Mouse (Mus musculus) limb, embryonic 13.5 days (tissue): Measurements from ENCODE around the gene Heyl. TPM values are rescaled to one million over a fixed set of nuclear protein-coding genes. Genes with fewer than 3 reads are reported as not detected.
"Not testable (repeated sequence)": the region's sequence is repeated elsewhere in the genome, so short reads cannot be mapped to it uniquely, and the experiment has no call there.

Source experiments
- ATAC-seq: fragments of 200-750 bp; cut with Nextera tagmentation; 2 replicates; pipeline ENCODE4 v1.8.0; 2017; ENCODE audit warnings: low read depth, moderate number of reproducible peaks, moderate TSS enrichment; ENCODE audit not compliant: low FRiP score
- H3K27ac ChIP-seq: fragments of 300-500 bp; sonication (generic); 2 replicates; pipeline ENCODE4 v1.5.1; 2015; ENCODE audit warnings: inconsistent platforms, mild to moderate bottlenecking, moderate library complexity
- H3K27me3 ChIP-seq: fragments of 300-500 bp; sonication (generic); 2 replicates; pipeline ENCODE4 v1.6.1; 2015; ENCODE audit warnings: mild to moderate bottlenecking, inconsistent platforms
- H3K36me3 ChIP-seq: fragments of 300-500 bp; sonication (generic); 2 replicates; pipeline ENCODE4 v1.6.1; 2015; ENCODE audit warnings: inconsistent platforms, mild to moderate bottlenecking, moderate library complexity
- H3K4me1 ChIP-seq: fragments of 300-500 bp; sonication (generic); 2 replicates; pipeline ENCODE4 v1.6.1; 2015; ENCODE audit warnings: inconsistent platforms
- H3K4me2 ChIP-seq: fragments of 300-500 bp; sonication (generic); replicated peaks from 2 replicates; pipeline ENCODE4 v1.6.1; 2015; ENCODE audit warnings: inconsistent platforms, mild to moderate bottlenecking, moderate library complexity
- H3K4me3 ChIP-seq: fragments of 300-500 bp; sonication (generic); 2 replicates; pipeline ENCODE4 v1.5.1; 2015; ENCODE audit warnings: moderate library complexity, mild to moderate bottlenecking, inconsistent platforms
- H3K9ac ChIP-seq: fragments of 300-500 bp; sonication (generic); 2 replicates; pipeline ENCODE4 v1.6.1; 2015; ENCODE audit warnings: mild to moderate bottlenecking, inconsistent platforms
- H3K9me3 ChIP-seq: fragments of 300-500 bp; sonication (generic); 2 replicates; pipeline ENCODE4 v1.6.1; 2016; ENCODE audit warnings: inconsistent platforms
- WGBS: fragments of 180-500 bp; shearing (Covaris S2); methylation state at CpG from one replicate; pipeline ENCODE4 v1.1.7; 2015; 5-methylcytosine and 5-hydroxymethylcytosine counted together
- polyA plus RNA-seq: library from polyadenylated mRNA; unstranded; fragments of >200 nt; fragmentation: Nextera tagmentation; extraction: Ambion mirVana; gene quantifications from 2 replicates; pipeline ENCODE4 v1.2.1, GENCODE M21; 2015

Gene Heyl
- polyA plus RNA-seq, 1 experiment from 2014 or later, result 6.5 TPM

- H3K4me3 ChIP-seq, result no peak within 1 kb of the TSS
- WGBS, result 62% methylated on average over 5 of the region's 5 CpGs
- no peak within 1 kb of the TSS for H3K4me2 ChIP-seq
- no peaks in the 10 kb centered on the region for H3K36me3 ChIP-seq
- H3K4me1 ChIP-seq, result peaks cover 18% of the 10 kb centered on the region
- H3K9ac ChIP-seq, result no peak within 1 kb of the TSS
- H3K27ac ChIP-seq, result no peak within 1 kb of the TSS
- no peaks in the 10 kb centered on the region for H3K9me3 ChIP-seq
- no peak for ATAC-seq
- no peaks in the 10 kb centered on the region for H3K27me3 ChIP-seq
These were observed 28.5 kb downstream of the Heyl start, which contains the start of gene Pabpc4 for GRCm38 (mm10) chr4:123261721-123262401. Pabpc4 (plus strand) TSS chr4:123262351.

- H3K9ac ChIP-seq, result no peak overlapping the region
- no peaks in the 10 kb centered on the region for H3K36me3 ChIP-seq
- no peaks in the 10 kb centered on the region for H3K4me1 ChIP-seq
- WGBS, result 83% methylated on average over 3 of the region's 3 CpGs
- H3K4me2 ChIP-seq, result no peak overlapping the region
- H3K9me3 ChIP-seq, result no peaks in the 10 kb centered on the region
- no peak overlapping the region for H3K27ac ChIP-seq
- H3K27me3 ChIP-seq, result no peaks in the 10 kb centered on the region
- no peak overlapping the region for H3K4me3 ChIP-seq
- no peak for ATAC-seq
These were observed 37.7 kb downstream of the Heyl start for GRCm38 (mm10) chr4:123271063-123271462.

- WGBS, result 71% methylated on average over 3 of the region's 3 CpGs
- Histone ChIP-seq H3K9ac (no peak overlapping the region), H3K27me3 (no peaks in the 10 kb centered on the region), H3K4me1 (peaks cover 14% of the 10 kb centered on the region), H3K9me3 (no peaks in the 10 kb centered on the region), H3K27ac (no peak overlapping the region), H3K36me3 (peaks cover 2% of the 10 kb centered on the region; the same call in 1 of the 2 replicates), H3K4me2 (no peak overlapping the region), H3K4me3 (no peak overlapping the region)
- no peak for ATAC-seq
These were observed 46.8 kb downstream of the Heyl start for GRCm38 (mm10) chr4:123280117-123280516.

GRCm38 (mm10) chr4:123282500-123282899, 49.1 kb downstream of the Heyl start:
- Histone ChIP-seq H3K4me3 (peak overlapping the region; percentile 62), H3K4me2 (peak overlapping the region; percentile 84), H3K4me1 (peaks cover 27% of the 10 kb centered on the region), H3K27ac (peak overlapping the region; percentile 33; the same call in 1 of the 2 replicates), H3K9me3 (no peaks in the 10 kb centered on the region), H3K36me3 (peaks cover 24% of the 10 kb centered on the region), H3K27me3 (no peaks in the 10 kb centered on the region), H3K9ac (peak overlapping the region; percentile 75)
- ATAC-seq, result peak; percentile 95
- under 1% methylated on average over 25 of the region's 25 CpGs for WGBS

GRCm38 (mm10) chr4:123282915-123283674, 49.7 kb downstream of the Heyl start:
- Histone ChIP-seq H3K4me3 (peak overlapping the region; percentile 62), H3K4me2 (peak overlapping the region; percentile 84), H3K36me3 (peaks cover 30% of the 10 kb centered on the region), H3K9ac (peak overlapping the region; percentile 75), H3K4me1 (peaks cover 27% of the 10 kb centered on the region)
- peak; percentile 80 for ATAC-seq
- WGBS, result 1% methylated on average over 47 of the region's 55 CpGs
- H3K27ac ChIP-seq, H3K9me3 ChIP-seq, H3K27me3 ChIP-seq: not testable (repeated sequence)

GRCm38 (mm10) chr4:123283675-123284064, 50.3 kb downstream of the Heyl start:
- peaks cover 27% of the 10 kb centered on the region for H3K4me1 ChIP-seq
- H3K9me3 ChIP-seq, H3K27me3 ChIP-seq, ATAC-seq, H3K27ac ChIP-seq: not testable (repeated sequence)
- H3K36me3 ChIP-seq, result peaks cover 36% of the 10 kb centered on the region
- H3K4me3 ChIP-seq, result peak overlapping the region; percentile 62
- 4% methylated on average over 15 of the region's 15 CpGs for WGBS
- H3K4me2 ChIP-seq, result peak overlapping the region; percentile 84
- peak overlapping the region; percentile 75 for H3K9ac ChIP-seq

- Histone ChIP-seq H3K4me2 (peak overlapping the region; percentile 84), H3K9me3 (no peaks in the 10 kb centered on the region), H3K4me3 (peak overlapping the region; percentile 62), H3K27me3 (no peaks in the 10 kb centered on the region), H3K27ac (no peak overlapping the region), H3K4me1 (peaks cover 27% of the 10 kb centered on the region), H3K36me3 (peaks cover 49% of the 10 kb centered on the region), H3K9ac (peak overlapping the region; percentile 75)
- WGBS, result 74% methylated on average over 6 of the region's 6 CpGs
- ATAC-seq, result no peak
These were observed 51.6 kb downstream of the Heyl start for GRCm38 (mm10) chr4:123284731-123285624.

- no peaks in the 10 kb centered on the region for H3K27me3 ChIP-seq
- no peak overlapping the region for H3K27ac ChIP-seq
- H3K9ac ChIP-seq, result no peak overlapping the region
- peaks cover 27% of the 10 kb centered on the region for H3K4me1 ChIP-seq
- WGBS, result 87% methylated on average over 2 of the region's 2 CpGs
- H3K4me3 ChIP-seq, result no peak overlapping the region
- peaks cover 65% of the 10 kb centered on the region for H3K36me3 ChIP-seq
- H3K4me2 ChIP-seq, result no peak overlapping the region
- ATAC-seq, result no peak
- no peaks in the 10 kb centered on the region for H3K9me3 ChIP-seq
These were observed 53.4 kb downstream of the Heyl start for GRCm38 (mm10) chr4:123286790-123287189.

GRCm38 (mm10) chr4:123289038-123289437, 55.7 kb downstream of the Heyl start:
- H3K4me2 ChIP-seq, result no peak overlapping the region
- H3K4me1 ChIP-seq, result peaks cover 24% of the 10 kb centered on the region
- H3K27me3 ChIP-seq, result no peaks in the 10 kb centered on the region
- H3K27ac ChIP-seq, result no peak overlapping the region
- H3K4me3 ChIP-seq, result no peak overlapping the region
- H3K9me3 ChIP-seq, result no peaks in the 10 kb centered on the region
- ATAC-seq, result no peak
- H3K36me3 ChIP-seq, result peaks cover 87% of the 10 kb centered on the region
- no peak overlapping the region for H3K9ac ChIP-seq
- 90% methylated on average over 12 of the region's 12 CpGs for WGBS

GRCm38 (mm10) chr4:123292390-123292789, 59.0 kb downstream of the Heyl start:
- no peak for ATAC-seq
- H3K9me3 ChIP-seq, result no peaks in the 10 kb centered on the region
- no peak overlapping the region for H3K4me2 ChIP-seq

GRCm38 (mm10) chr4:123292989-123293388, 59.6 kb downstream of the Heyl start:
- WGBS, result 84% methylated on average over 7 of the region's 7 CpGs
- H3K4me3 ChIP-seq, result no peak overlapping the region
- H3K9ac ChIP-seq, result no peak overlapping the region
- no peaks in the 10 kb centered on the region for H3K4me1 ChIP-seq
- H3K27me3 ChIP-seq, result no peaks in the 10 kb centered on the region
- ATAC-seq, result no peak
- peaks cover 98% of the 10 kb centered on the region for H3K36me3 ChIP-seq
- H3K9me3 ChIP-seq, result no peaks in the 10 kb centered on the region
- H3K4me2 ChIP-seq, result no peak overlapping the region
- H3K27ac ChIP-seq, result no peak overlapping the region

More at GRCm38 (mm10) chr4:123292390-123292789, 59.0 kb downstream of the Heyl start:
- no peak overlapping the region for H3K9ac ChIP-seq
- 85% methylated on average over 3 of the region's 3 CpGs for WGBS
- peaks cover 98% of the 10 kb centered on the region for H3K36me3 ChIP-seq
- no peak overlapping the region for H3K27ac ChIP-seq
- H3K4me3 ChIP-seq, result no peak overlapping the region
- H3K4me1 ChIP-seq, result no peaks in the 10 kb centered on the region
- no peaks in the 10 kb centered on the region for H3K27me3 ChIP-seq
